Mouse (Mus musculus) midbrain, embryonic 16.5 days (tissue): Measurements from ENCODE around the gene Rap1gap2. TPM values are rescaled to one million over a fixed set of nuclear protein-coding genes. Genes with fewer than 3 reads are reported as not detected.

Experiments
- ATAC-seq: fragments of 200-750 bp; cut with Nextera tagmentation; 2 replicates; pipeline ENCODE4 v1.8.0; 2017; ENCODE audit warnings: moderate TSS enrichment
- H3K27ac ChIP-seq: fragments of 300-500 bp; sonication (generic); 2 replicates; pipeline ENCODE4 v1.5.1; 2014; ENCODE audit warnings: mild to moderate bottlenecking, low read length, mixed read lengths
- H3K27me3 ChIP-seq: fragments of 300-500 bp; sonication (generic); 2 replicates; pipeline ENCODE4 v1.6.1; 2014; ENCODE audit warnings: low read depth, low read length, mixed read lengths; ENCODE audit not compliant: control insufficient read depth, insufficient read depth
- H3K36me3 ChIP-seq: fragments of 300-500 bp; sonication (generic); 2 replicates; pipeline ENCODE4 v1.6.1; 2014; ENCODE audit warnings: mild to moderate bottlenecking, low read length, moderate library complexity, mixed read lengths; ENCODE audit not compliant: control insufficient read depth, insufficient read depth
- H3K4me1 ChIP-seq: fragments of 300-500 bp; sonication (generic); 2 replicates; pipeline ENCODE4 v1.6.1; 2014; ENCODE audit warnings: mild to moderate bottlenecking, low read length, mixed read lengths; ENCODE audit not compliant: control insufficient read depth, insufficient read depth
- H3K4me2 ChIP-seq: fragments of 300-500 bp; sonication (generic); 2 replicates; pipeline ENCODE4 v1.6.1; 2014; ENCODE audit warnings: mild to moderate bottlenecking, low read length, mixed read lengths
- H3K4me3 ChIP-seq: fragments of 300-500 bp; sonication (generic); 2 replicates; pipeline ENCODE4 v1.5.1; 2014; ENCODE audit warnings: low read depth, mild to moderate bottlenecking, low read length, moderate library complexity, mixed read lengths
- H3K9ac ChIP-seq: fragments of 300-500 bp; sonication (generic); 2 replicates; pipeline ENCODE4 v1.6.1; 2014; ENCODE audit warnings: low read depth, low read length, mixed read lengths
- H3K9me3 ChIP-seq: fragments of 300-500 bp; sonication (generic); replicated peaks from 2 replicates; pipeline ENCODE4 v1.6.1; 2014; ENCODE audit warnings: mild to moderate bottlenecking, low read length, mixed read lengths; ENCODE audit not compliant: control insufficient read depth, poor library complexity, severe bottlenecking
- WGBS: fragments of 180-500 bp; shearing (Covaris S2); extraction: QIAGEN DNeasy Blood & Tissue Kit; methylation state at CpG from one replicate; pipeline ENCODE4 v1.1.7; 2014; 5-methylcytosine and 5-hydroxymethylcytosine counted together
- polyA plus RNA-seq: library from polyadenylated mRNA; unstranded; fragments of >200 nt; fragmentation: Nextera tagmentation; extraction: Ambion mirVana; gene quantifications from 2 replicates; pipeline ENCODE4 v1.2.1, GENCODE M21; 2015

The Rap1gap2 gene
- polyA plus RNA-seq, 1 experiment from 2014 or later, result 17.1 TPM

DNA sequence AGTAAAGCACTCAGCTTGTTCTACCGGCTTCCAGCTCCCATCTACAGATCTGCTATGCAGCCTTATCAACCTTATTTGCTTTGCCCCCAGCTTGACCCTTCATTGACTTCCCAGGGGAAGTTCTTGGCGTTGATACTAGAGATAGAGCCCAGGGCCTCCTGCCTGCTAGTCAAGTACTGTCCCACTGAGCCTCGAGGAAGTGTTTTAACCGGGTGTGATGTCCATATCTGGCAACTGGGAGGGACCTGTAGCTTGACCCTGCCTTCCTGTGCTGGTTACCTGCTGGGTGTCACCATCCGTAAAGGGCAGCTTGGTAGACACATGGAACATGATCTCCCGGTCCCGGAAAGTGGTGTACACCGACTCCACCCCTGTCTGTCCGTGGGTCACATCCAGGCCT is 196.6 kb downstream of the Rap1gap2 start:
- H3K4me2 ChIP-seq, result no peak overlapping the region
- no peak overlapping the region for H3K9ac ChIP-seq
- H3K27ac ChIP-seq, result no peak overlapping the region
- WGBS, result 82% methylated on average over 9 of the region's 9 CpGs
- H3K9me3 ChIP-seq, result no peaks in the 10 kb centered on the region
- no peaks in the 10 kb centered on the region for H3K27me3 ChIP-seq
- H3K4me3 ChIP-seq, result no peak overlapping the region
- peaks cover 10% of the 10 kb centered on the region for H3K4me1 ChIP-seq
- no peak for ATAC-seq
- H3K36me3 ChIP-seq, result 0 out of 2 replicates have a peak, but pooled peaks cover 2% of the 10 kb centered on the region

DNA sequence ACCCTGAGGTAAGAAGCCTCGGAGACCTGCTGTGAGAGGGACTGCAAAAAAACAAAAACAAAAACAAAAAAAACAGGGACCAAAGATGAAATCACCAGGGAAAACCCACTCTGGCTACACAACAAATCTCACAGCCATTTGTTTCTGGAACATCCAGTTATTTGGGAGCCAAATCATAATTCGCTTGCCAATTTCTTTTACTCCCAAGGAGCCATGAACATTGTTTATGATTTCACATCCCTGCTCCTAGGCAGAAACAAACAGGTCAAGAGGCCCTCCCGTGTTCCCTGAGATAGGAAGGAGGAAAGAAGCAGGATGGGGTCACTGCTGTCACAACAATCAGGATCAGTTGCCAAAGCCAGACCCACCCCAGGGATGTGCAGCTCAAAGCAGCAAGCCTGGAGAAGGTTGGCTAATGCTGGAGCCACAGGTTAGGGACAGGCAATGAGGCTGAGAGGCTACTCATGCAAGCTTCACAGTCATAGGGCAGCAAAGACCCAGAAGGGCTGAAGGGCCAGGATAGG is 197.2 kb downstream of the Rap1gap2 start:
- ATAC-seq, result no peak
- H3K9ac ChIP-seq, result no peak overlapping the region
- H3K4me3 ChIP-seq, result no peak overlapping the region
- H3K4me2 ChIP-seq, result no peak overlapping the region
- H3K9me3 ChIP-seq, result no peaks in the 10 kb centered on the region
- 79% methylated on average over 3 of the region's 3 CpGs for WGBS
- no peaks in the 10 kb centered on the region for H3K27me3 ChIP-seq
- H3K4me1 ChIP-seq, result peaks cover 14% of the 10 kb centered on the region
- 0 out of 2 replicates have a peak, but pooled peaks cover 2% of the 10 kb centered on the region for H3K36me3 ChIP-seq
- no peak overlapping the region for H3K27ac ChIP-seq

DNA sequence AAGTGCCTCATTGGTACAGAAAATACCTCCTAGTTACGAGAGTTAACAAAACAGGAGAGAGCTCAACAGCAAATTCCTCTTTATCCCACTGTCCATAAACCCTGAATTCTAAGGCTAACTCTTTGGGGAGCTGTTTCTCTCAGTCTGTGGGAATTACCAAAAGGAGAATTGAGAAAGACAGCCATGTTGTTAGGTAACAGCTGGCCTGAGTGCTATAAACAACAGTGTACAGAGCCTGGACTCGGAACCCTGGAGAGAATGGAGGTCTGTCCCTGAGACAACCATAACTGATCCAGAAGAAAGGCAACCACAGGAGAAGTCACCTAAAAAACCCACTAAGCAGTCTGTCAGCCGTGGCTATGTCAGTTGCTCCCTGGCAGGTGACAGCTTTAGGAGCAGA is 198.3 kb downstream of the Rap1gap2 start:
- no peak overlapping the region for H3K4me3 ChIP-seq
- 0 out of 2 replicates have a peak, but pooled peaks cover 2% of the 10 kb centered on the region for H3K36me3 ChIP-seq
- H3K4me1 ChIP-seq, result peaks cover 14% of the 10 kb centered on the region
- H3K27ac ChIP-seq, result no peak overlapping the region
- H3K4me2 ChIP-seq, result no peak overlapping the region
- no peaks in the 10 kb centered on the region for H3K9me3 ChIP-seq
- ATAC-seq, result no peak
- H3K9ac ChIP-seq, result no peak overlapping the region
- 73% methylated on average over 3 of the region's 3 CpGs for WGBS
- H3K27me3 ChIP-seq, result no peaks in the 10 kb centered on the region

DNA sequence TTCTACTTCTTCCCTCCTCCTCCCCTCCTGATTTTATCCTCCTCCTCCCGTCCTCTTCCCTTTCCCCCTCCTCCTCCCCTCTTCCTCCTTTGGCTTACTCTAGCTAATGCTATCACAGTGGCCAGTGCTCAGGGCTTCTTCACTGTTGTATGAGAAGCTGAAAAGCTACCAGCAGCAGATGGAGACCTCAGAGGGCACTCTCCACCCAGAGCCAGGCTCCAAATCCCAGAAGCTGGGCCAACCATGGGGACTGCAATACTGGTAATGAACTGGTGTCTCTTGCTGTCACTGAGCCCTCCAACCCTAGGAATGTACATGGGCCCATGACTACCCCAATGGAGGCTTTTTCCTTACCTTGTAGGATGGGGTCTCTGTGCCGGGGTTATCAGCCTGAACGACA is 198.8 kb downstream of the Rap1gap2 start:
- no peaks in the 10 kb centered on the region for H3K27me3 ChIP-seq
- 0 out of 2 replicates have a peak, but pooled peaks cover 2% of the 10 kb centered on the region for H3K36me3 ChIP-seq
- H3K4me1 ChIP-seq, result peaks cover 14% of the 10 kb centered on the region
- no peak overlapping the region for H3K27ac ChIP-seq
- ATAC-seq, result no peak
- H3K9me3 ChIP-seq, result no peaks in the 10 kb centered on the region
- no peak overlapping the region for H3K9ac ChIP-seq
- no peak overlapping the region for H3K4me2 ChIP-seq
- WGBS, result 64% methylated on average over 3 of the region's 3 CpGs
- no peak overlapping the region for H3K4me3 ChIP-seq

DNA sequence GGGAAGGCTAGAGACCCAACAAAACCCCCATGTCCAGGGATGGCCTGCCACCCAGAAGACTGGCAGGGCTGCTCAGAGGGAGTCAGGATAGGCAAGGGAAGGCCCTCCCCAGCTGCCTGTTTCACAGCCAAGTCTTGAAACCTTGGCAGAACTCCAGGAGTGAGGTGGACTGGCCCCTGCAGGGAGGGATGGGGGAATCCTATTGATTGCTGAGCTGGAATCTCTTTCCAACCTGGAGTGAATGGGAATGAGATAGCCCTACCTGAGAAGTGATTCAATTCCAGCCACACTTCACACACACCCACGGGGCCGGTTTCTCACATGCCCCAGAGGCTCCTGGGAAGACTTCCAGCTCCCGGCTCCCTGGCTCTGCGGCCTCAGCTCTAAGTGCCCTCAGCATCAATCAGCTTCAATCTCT is 200.9 kb downstream of the Rap1gap2 start:
- Histone ChIP-seq H3K9ac (no peak overlapping the region), H3K36me3 (peaks cover 5% of the 10 kb centered on the region; the same call in 1 of the 2 replicates), H3K27me3 (no peaks in the 10 kb centered on the region), H3K9me3 (no peaks in the 10 kb centered on the region), H3K4me3 (no peak overlapping the region), H3K4me2 (no peak overlapping the region), H3K4me1 (peaks cover 14% of the 10 kb centered on the region), H3K27ac (peak overlapping the region; percentile 63)
- 54% methylated on average over 4 of the region's 4 CpGs for WGBS
- ATAC-seq, result peak; percentile 75

DNA sequence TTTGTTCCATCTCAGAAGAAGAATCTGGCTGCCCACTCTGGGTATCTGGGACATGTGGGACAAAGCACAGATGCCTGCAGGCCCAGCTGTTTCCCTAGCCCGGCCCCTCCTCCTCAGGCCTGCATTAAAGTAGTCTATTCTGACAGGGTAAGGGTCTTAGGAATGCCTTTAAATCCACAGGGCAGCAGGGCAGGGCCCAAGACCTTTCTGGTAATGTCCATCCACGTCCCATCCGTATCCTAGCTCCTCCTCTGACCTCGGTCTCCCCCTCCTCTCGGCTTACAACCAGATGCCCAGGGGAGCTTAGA is 201.3 kb downstream of the Rap1gap2 start:
- ATAC-seq, result peak; percentile 43; the same call in 1 of the 2 replicates
- 0 out of 2 replicates have a peak overlapping the region, but pooled peaks have one; percentile 17 for H3K9ac ChIP-seq
- peaks cover 5% of the 10 kb centered on the region; the same call in 1 of the 2 replicates for H3K36me3 ChIP-seq
- no peaks in the 10 kb centered on the region for H3K9me3 ChIP-seq
- WGBS, result 51% methylated on average over 5 of the region's 5 CpGs
- no peaks in the 10 kb centered on the region for H3K27me3 ChIP-seq
- no peak overlapping the region for H3K4me3 ChIP-seq
- peak overlapping the region; percentile 63 for H3K27ac ChIP-seq
- H3K4me1 ChIP-seq, result peaks cover 14% of the 10 kb centered on the region
- H3K4me2 ChIP-seq, result no peak overlapping the region

DNA sequence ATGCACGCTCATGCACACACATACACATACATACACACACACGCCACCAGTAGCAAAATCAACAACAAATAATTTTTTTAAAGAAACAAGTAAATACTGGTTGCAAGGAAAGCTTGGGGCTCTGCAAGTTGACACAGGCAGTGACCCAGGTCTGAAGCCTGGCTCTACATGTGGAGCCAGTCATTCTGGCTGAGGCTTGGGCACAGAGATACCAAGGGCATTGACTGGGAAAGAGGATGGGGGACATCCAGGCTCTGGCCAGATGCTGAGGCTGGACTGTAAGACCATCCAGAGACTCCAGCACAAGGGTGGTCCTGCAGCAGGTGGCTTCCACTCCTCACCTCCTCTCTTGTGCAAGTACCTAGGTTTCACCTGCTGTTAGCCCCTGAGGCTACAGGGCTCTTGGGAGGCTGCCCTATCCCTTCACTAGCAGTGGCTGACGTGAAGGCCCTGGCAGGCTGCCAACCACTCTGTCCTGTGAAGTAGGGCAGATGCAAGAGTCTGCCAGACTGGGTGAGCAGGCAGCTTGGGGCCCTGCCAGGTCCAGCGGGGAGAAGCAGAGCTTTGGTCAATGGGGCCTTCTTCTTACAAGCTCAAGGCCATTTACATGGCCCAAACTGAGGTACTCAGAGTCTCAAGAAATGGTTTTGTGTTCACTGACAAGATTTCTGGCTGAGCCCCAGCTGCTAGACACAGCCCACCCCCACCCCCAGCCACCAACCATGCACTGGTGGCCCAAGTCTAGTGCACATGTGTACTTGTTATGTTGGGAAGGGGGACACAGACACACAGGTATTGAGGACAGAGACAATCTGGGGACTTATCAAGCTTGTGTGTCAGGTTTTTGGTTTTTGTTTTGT is 201.9 kb downstream of the Rap1gap2 start:
- WGBS, result 58% methylated on average over 4 of the region's 4 CpGs
- ATAC-seq, result peak; percentile 83
- no peak overlapping the region for H3K9ac ChIP-seq

DNA sequence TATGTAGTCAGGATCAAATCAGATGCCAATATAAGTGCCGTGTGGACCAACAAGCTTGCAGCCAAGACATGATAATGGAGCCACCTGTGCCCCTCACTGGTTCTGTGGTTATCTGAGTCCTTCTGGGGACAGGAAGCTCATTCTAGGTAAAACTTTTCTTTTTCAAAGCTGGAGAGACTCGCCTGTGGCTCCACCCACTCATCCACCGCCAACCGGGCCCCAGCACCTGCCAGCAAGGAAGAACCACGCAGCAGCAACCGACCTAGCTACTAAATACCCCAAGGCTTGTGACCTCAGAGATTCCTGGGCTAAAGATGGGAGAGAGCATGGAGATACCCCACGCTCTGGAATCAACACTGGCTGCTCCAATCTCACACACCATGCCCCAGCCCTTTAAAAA is 205.5 kb downstream of the Rap1gap2 start:
- H3K27ac ChIP-seq, result no peak overlapping the region
- no peak for ATAC-seq
- peaks cover 14% of the 10 kb centered on the region for H3K4me1 ChIP-seq
- WGBS, result 84% methylated on average over 7 of the region's 7 CpGs
- H3K4me2 ChIP-seq, result no peak overlapping the region
- H3K9me3 ChIP-seq, result no peaks in the 10 kb centered on the region
- H3K36me3 ChIP-seq, result peaks cover 3% of the 10 kb centered on the region; the same call in 1 of the 2 replicates
- no peaks in the 10 kb centered on the region for H3K27me3 ChIP-seq
- no peak overlapping the region for H3K4me3 ChIP-seq
- no peak overlapping the region for H3K9ac ChIP-seq

More for the DNA sequence above, 201.9 kb downstream of the Rap1gap2 start:
- Histone ChIP-seq H3K36me3 (peaks cover 5% of the 10 kb centered on the region; the same call in 1 of the 2 replicates), H3K9me3 (no peaks in the 10 kb centered on the region), H3K27ac (peak overlapping the region; percentile 63), H3K4me3 (no peak overlapping the region), H3K27me3 (no peaks in the 10 kb centered on the region), H3K4me1 (peaks cover 14% of the 10 kb centered on the region), H3K4me2 (no peak overlapping the region)

DNA sequence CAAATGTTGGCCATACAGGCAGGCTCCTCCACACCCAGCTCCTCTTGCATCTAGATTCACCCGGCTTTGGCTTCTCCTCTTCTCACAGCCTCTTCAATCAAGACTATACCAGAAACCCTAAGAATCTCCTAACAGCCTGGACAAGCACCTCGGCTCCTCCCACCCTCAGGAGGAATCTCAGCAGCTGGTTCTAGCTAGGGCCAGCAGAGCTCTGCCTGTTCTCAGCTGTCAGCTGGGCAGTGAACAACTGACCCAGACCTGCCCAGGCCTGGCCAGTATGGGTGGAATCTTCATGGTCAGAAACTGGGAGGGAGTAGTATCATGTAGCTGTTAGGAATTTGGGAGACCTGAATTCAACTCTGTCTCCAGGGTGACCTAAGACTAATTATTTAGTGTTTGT is 206.5 kb downstream of the Rap1gap2 start:
- H3K4me3 ChIP-seq, result no peak overlapping the region
- no peak overlapping the region for H3K27ac ChIP-seq
- WGBS, result 68% methylated on average over 2 of the region's 2 CpGs
- no peaks in the 10 kb centered on the region for H3K27me3 ChIP-seq
- peaks cover 3% of the 10 kb centered on the region; the same call in 1 of the 2 replicates for H3K36me3 ChIP-seq
- no peak overlapping the region for H3K4me2 ChIP-seq
- H3K4me1 ChIP-seq, result peaks cover 9% of the 10 kb centered on the region
- H3K9me3 ChIP-seq, result no peaks in the 10 kb centered on the region
- H3K9ac ChIP-seq, result no peak overlapping the region
- ATAC-seq, result no peak
